Mouse (Mus musculus) limb, embryonic 14.5 days (tissue): ENCODE results near the gene Stx7. TPM values are rescaled to one million over a fixed set of nuclear protein-coding genes. Genes with fewer than 3 reads are reported as not detected.

Source experiments
- ATAC-seq: fragments of 200-750 bp; cut with Nextera tagmentation; 2 replicates; pipeline ENCODE4 v1.8.0; 2017; ENCODE audit warnings: low read depth, moderate number of reproducible peaks, moderate TSS enrichment; ENCODE audit not compliant: low FRiP score
- DNase-seq: peaks from one replicate; pipeline ENCODE4 v3.0.0-alpha.2; 2015; ENCODE audit warnings: low spot score
- H3K27ac ChIP-seq: fragments of 300-500 bp; sonication (generic); replicated peaks from 2 replicates; pipeline ENCODE4 v1.5.1; 2014; ENCODE audit warnings: low read depth, mild to moderate bottlenecking, low read length, moderate library complexity, mixed read lengths
- H3K27me3 ChIP-seq: fragments of 300-500 bp; sonication (generic); 2 replicates; pipeline ENCODE4 v1.6.1; 2014; ENCODE audit warnings: low read length, mixed read lengths; ENCODE audit not compliant: control insufficient read depth, insufficient read depth
- H3K36me3 ChIP-seq: fragments of 300-500 bp; sonication (generic); 2 replicates; pipeline ENCODE4 v1.6.1; 2014; ENCODE audit warnings: mild to moderate bottlenecking, low read length, moderate library complexity, mixed read lengths; ENCODE audit not compliant: control insufficient read depth, insufficient read depth
- H3K4me1 ChIP-seq: fragments of 300-500 bp; sonication (generic); 2 replicates; pipeline ENCODE4 v1.6.1; 2014; ENCODE audit warnings: antibody characterized with exemption, low read length, mixed read lengths; ENCODE audit not compliant: control insufficient read depth, insufficient read depth
- H3K4me2 ChIP-seq: fragments of 300-500 bp; sonication (generic); replicated peaks from 2 replicates; pipeline ENCODE4 v1.6.1; 2014; ENCODE audit warnings: low read depth, mild to moderate bottlenecking, low read length, moderate library complexity; ENCODE audit not compliant: severe bottlenecking
- H3K4me3 ChIP-seq: fragments of 300-500 bp; sonication (generic); replicated peaks from 2 replicates; pipeline ENCODE4 v1.5.1; 2014; ENCODE audit warnings: low read length
- H3K9ac ChIP-seq: fragments of 300-500 bp; sonication (generic); 2 replicates; pipeline ENCODE4 v1.6.1; 2014; ENCODE audit warnings: mild to moderate bottlenecking, low read depth, low read length, moderate library complexity; ENCODE audit not compliant: severe bottlenecking
- H3K9me3 ChIP-seq: fragments of 300-500 bp; sonication (generic); 2 replicates; pipeline ENCODE4 v1.6.1; 2016; ENCODE audit warnings: low read length; ENCODE audit not compliant: control insufficient read depth
- POLR2A ChIP-seq: fragments of 200-500 bp; IDR thresholded peaks from 2 replicates; pipeline ENCODE4 v1.8.0; 2012; ENCODE audit warnings: inconsistent platforms, mild to moderate bottlenecking, moderate library complexity, borderline replicate concordance; ENCODE audit not compliant: insufficient read depth, insufficient read length; ENCODE audit errors: extremely low read depth
- WGBS: fragments of 180-500 bp; shearing (Covaris S2); extraction: QIAGEN DNeasy Blood & Tissue Kit; methylation state at CpG from one replicate; pipeline ENCODE4 v1.1.7; 2014; 5-methylcytosine and 5-hydroxymethylcytosine counted together
- polyA plus RNA-seq, 2 experiments: library from polyadenylated mRNA; depleted of rRNA in 1 of 2; stranded (reverse) in 1 of 2; unstranded in 1 of 2; fragments of >200 nt; fragmentation: Nextera tagmentation in 1 of 2; extraction: Ambion mirVana in 1 of 2; gene quantifications; 2 replicates each; pipeline versions ENCODE4 v1.2.1 to v1.2.3; 2012 to 2014

The Stx7 gene
- polyA plus RNA-seq, 2 experiments = 61.1 to 69.3 TPM

GRCm38 (mm10) chr10:24138623-24139261, 10.4 kb upstream of the Stx7 start:
- H3K4me3 ChIP-seq = no peak overlapping the region
- no peak overlapping the region for H3K9ac ChIP-seq
- 58% methylated on average over 2 of the region's 2 CpGs for WGBS
- no peak for ATAC-seq
- H3K4me2 ChIP-seq = no peak overlapping the region
- H3K27me3 ChIP-seq = no peaks in the 10 kb centered on the region
- H3K4me1 ChIP-seq = no peaks in the 10 kb centered on the region
- H3K36me3 ChIP-seq = no peaks in the 10 kb centered on the region
- TF ChIP-seq POLR2A = no peak
- no peak for DNase-seq
- no peak overlapping the region for H3K27ac ChIP-seq
- no peaks in the 10 kb centered on the region for H3K9me3 ChIP-seq

GRCm38 (mm10) chr10:24142735-24143134, 6.4 kb upstream of the Stx7 start:
- Histone ChIP-seq H3K27me3 (no peaks in the 10 kb centered on the region), H3K4me3 (no peak overlapping the region), H3K36me3 (no peaks in the 10 kb centered on the region), H3K9ac (no peak overlapping the region), H3K27ac (no peak overlapping the region), H3K4me1 (no peaks in the 10 kb centered on the region), H3K9me3 (no peaks in the 10 kb centered on the region), H3K4me2 (no peak overlapping the region)
- 75% methylated on average over 3 of the region's 3 CpGs for WGBS
- ATAC-seq (no peak), DNase-seq (no peak)
- no peak for TF ChIP-seq POLR2A

GRCm38 (mm10) chr10:24150086-24150485, 984 bp downstream of the Stx7 start:
- Histone ChIP-seq H3K4me1 (0 out of 2 replicates have a peak, but pooled peaks cover 4% of the 10 kb centered on the region), H3K9me3 (no peaks in the 10 kb centered on the region), H3K4me3 (peak overlapping the region; percentile 79), H3K9ac (peak overlapping the region; percentile 40; the same call in 1 of the 2 replicates), H3K27me3 (no peaks in the 10 kb centered on the region), H3K27ac (no peak overlapping the region), H3K4me2 (peak overlapping the region; percentile 62), H3K36me3 (no peaks in the 10 kb centered on the region)
- 40% methylated on average over 7 of the region's 7 CpGs for WGBS
- no peak for DNase-seq
- TF ChIP-seq POLR2A = no peak
- no peak for ATAC-seq

- Histone ChIP-seq H3K9ac (no peak overlapping the region), H3K4me3 (no peak overlapping the region), H3K4me1 (no peaks in the 10 kb centered on the region), H3K27ac (no peak overlapping the region), H3K36me3 (peaks cover 36% of the 10 kb centered on the region), H3K4me2 (no peak overlapping the region), H3K27me3 (no peaks in the 10 kb centered on the region), H3K9me3 (no peaks in the 10 kb centered on the region)
- ATAC-seq (no peak), DNase-seq (no peak)
- TF ChIP-seq POLR2A = no peak
- WGBS = 91% methylated on average over 12 of the region's 12 CpGs
These were observed 9.6 kb downstream of the Stx7 start for GRCm38 (mm10) chr10:24158470-24159254.

- Histone ChIP-seq H3K36me3 (peaks cover 36% of the 10 kb centered on the region), H3K9me3 (no peaks in the 10 kb centered on the region), H3K27ac (no peak overlapping the region), H3K4me2 (no peak overlapping the region), H3K4me3 (no peak overlapping the region), H3K27me3 (no peaks in the 10 kb centered on the region), H3K9ac (no peak overlapping the region), H3K4me1 (no peaks in the 10 kb centered on the region)
- ATAC-seq (no peak), DNase-seq (no peak)
- no peak for TF ChIP-seq POLR2A
- WGBS = 56% methylated on average over 5 of the region's 5 CpGs
These were observed 10.5 kb downstream of the Stx7 start for GRCm38 (mm10) chr10:24159575-24159974.
